Mouse (Mus musculus): ENCODE results near the gene 2310033P09Rik. TPM values are rescaled to one million over a fixed set of nuclear protein-coding genes. Genes with fewer than 3 reads are reported as not detected.
A peak's percentile ranks its signal among the peaks of the same experiment; 100 is the strongest.
"Not testable (repeated sequence)": the region's sequence is repeated elsewhere in the genome, so short reads cannot be mapped to it uniquely, and the experiment has no call there.

2310033P09Rik gene
- polyA plus RNA-seq, 1 experiment from 2014 or later, result 35.7 TPM

DNA sequence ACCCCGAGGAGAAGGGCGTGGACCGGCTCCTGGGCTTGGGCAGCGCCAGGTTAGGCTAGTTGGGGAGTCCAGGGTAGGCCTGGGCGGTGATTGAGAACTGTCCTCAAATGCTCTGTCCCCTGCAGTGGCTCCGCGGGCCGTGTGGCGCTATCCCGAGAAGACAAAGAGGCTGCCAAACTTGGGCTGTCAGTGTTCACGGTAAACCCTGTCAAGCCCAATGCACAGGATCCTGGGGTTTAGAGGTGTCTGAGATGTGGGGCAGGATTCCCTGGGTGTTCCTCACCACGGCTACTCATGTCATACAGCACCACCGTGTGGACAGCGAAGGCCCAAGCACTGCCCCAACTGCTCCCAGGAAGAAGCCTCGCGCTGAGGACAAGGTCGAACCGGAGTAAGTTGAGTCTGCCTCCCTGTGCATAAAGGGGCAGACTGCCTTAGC lies 901 bp downstream of the 2310033P09Rik start:
- Histone ChIP-seq H3K4me2 (ENCODE audit: low read depth, low read length) (peak overlapping the region; percentile 77), H3K36me3 (replicated peaks; ENCODE audit: control insufficient read depth, insufficient read depth, low read depth, low read length) (peaks cover 3% of the 10 kb centered on the region), H3K4me3 (ENCODE audit: low read depth, low read length) (peak overlapping the region; percentile 90), H3K27ac (replicated peaks; ENCODE audit: low read depth, low read length) (no peak overlapping the region), H3K9ac (replicated peaks; ENCODE audit: low read length) (peak overlapping the region; percentile 86), H3K4me1 (ENCODE audit: control insufficient read depth, insufficient read depth, low read length) (peaks cover 3% of the 10 kb centered on the region; the same call in 1 of the 2 replicates), H3K27me3 (ENCODE audit: control insufficient read depth, insufficient read depth, low read length) (no peaks in the 10 kb centered on the region), H3K9me3 (replicated peaks; ENCODE audit: control insufficient read depth, low read length) (no peaks in the 10 kb centered on the region)
- DNase-seq (ENCODE audit: low spot score), result peak; percentile 75
- 14% methylated on average over 18 of the region's 18 CpGs for WGBS
- ATAC-seq (replicated peaks; ENCODE audit: insufficient number of reproducible peaks, low FRiP score, low TSS enrichment, low read depth), result peak; percentile 44; the same call in 1 of the 2 replicates

DNA sequence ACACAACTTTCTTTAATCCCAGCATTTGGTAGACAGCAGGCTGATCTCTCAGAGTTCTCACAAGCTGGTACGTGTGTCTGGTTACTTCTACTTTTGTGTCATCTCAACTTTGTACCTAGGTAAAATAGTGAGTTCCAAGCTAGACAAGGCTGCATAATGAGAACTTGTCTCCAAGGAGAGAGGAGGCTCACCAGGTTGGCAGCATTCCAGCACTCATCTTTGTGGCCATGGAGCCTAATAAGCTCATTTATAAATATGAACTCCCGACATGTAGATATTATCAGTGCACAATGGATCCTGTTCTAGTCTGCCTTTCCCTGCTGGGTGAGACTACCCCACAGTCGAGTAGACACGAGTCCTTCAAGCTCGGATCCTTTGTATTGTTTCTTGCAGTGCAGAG lies 1.5 kb downstream of the 2310033P09Rik start:
- Histone ChIP-seq H3K4me3 (ENCODE audit: low read depth, low read length) (peak overlapping the region; percentile 90), H3K27ac (replicated peaks; ENCODE audit: low read depth, low read length) (no peak overlapping the region), H3K27me3 (ENCODE audit: control insufficient read depth, insufficient read depth, low read length) (no peaks in the 10 kb centered on the region), H3K9ac (replicated peaks; ENCODE audit: low read length) (no peak overlapping the region), H3K9me3 (replicated peaks; ENCODE audit: control insufficient read depth, low read length) (no peaks in the 10 kb centered on the region), H3K4me2 (ENCODE audit: low read depth, low read length) (peak overlapping the region; percentile 77), H3K4me1 (ENCODE audit: control insufficient read depth, insufficient read depth, low read length) (peaks cover 3% of the 10 kb centered on the region; the same call in 1 of the 2 replicates), H3K36me3 (replicated peaks; ENCODE audit: control insufficient read depth, insufficient read depth, low read depth, low read length) (peaks cover 3% of the 10 kb centered on the region)
- ATAC-seq (replicated peaks; ENCODE audit: insufficient number of reproducible peaks, low FRiP score, low TSS enrichment, low read depth) (no peak), DNase-seq (ENCODE audit: low spot score) (no peak)
- 83% methylated on average over 5 of the region's 5 CpGs for whole genome bisulfite sequencing

DNA sequence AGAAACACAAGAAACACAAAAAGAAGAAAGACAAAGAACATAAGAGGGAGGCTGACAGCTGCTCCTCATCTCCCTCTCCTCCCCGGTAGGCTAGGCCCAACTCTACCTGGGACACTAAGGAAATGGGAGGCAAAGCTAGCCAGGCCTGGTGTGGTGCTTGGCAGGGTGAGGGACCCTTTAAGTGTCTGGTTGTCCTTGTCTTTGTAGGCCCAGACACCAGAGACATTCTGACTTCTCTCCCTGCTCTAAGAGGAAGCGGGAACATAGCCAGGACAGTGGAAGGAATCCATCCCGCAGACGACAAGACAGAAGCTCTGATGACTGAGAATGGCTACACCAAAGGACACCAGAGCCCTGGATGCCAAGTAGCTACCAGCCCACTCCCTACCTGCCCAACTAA lies 1.9 kb downstream of the 2310033P09Rik start:
- ATAC-seq (replicated peaks; ENCODE audit: insufficient number of reproducible peaks, low FRiP score, low TSS enrichment, low read depth), result no peak
- Histone ChIP-seq H3K4me1 (ENCODE audit: control insufficient read depth, insufficient read depth, low read length) (peaks cover 3% of the 10 kb centered on the region; the same call in 1 of the 2 replicates), H3K9me3 (replicated peaks; ENCODE audit: control insufficient read depth, low read length) (no peaks in the 10 kb centered on the region), H3K9ac (replicated peaks; ENCODE audit: low read length) (no peak overlapping the region), H3K36me3 (replicated peaks; ENCODE audit: control insufficient read depth, insufficient read depth, low read depth, low read length) (peaks cover 3% of the 10 kb centered on the region), H3K4me3 (ENCODE audit: low read depth, low read length) (no peak overlapping the region), H3K27me3 (ENCODE audit: control insufficient read depth, insufficient read depth, low read length) (no peaks in the 10 kb centered on the region), H3K27ac (replicated peaks; ENCODE audit: low read depth, low read length) (no peak overlapping the region), H3K4me2 (ENCODE audit: low read depth, low read length) (no peak overlapping the region)
- WGBS, result 92% methylated on average over 4 of the region's 4 CpGs
- no peak for DNase-seq (ENCODE audit: low spot score)

- not testable (repeated sequence) for ATAC-seq (replicated peaks; ENCODE audit: insufficient number of reproducible peaks, low FRiP score, low TSS enrichment, low read depth); H3K27me3 ChIP-seq (ENCODE audit: control insufficient read depth, insufficient read depth, low read length); H3K9me3 ChIP-seq (replicated peaks; ENCODE audit: control insufficient read depth, low read length); DNase-seq (ENCODE audit: low spot score); H3K27ac ChIP-seq (replicated peaks; ENCODE audit: low read depth, low read length); H3K4me1 ChIP-seq (ENCODE audit: control insufficient read depth, insufficient read depth, low read length); H3K4me2 ChIP-seq (ENCODE audit: low read depth, low read length); H3K4me3 ChIP-seq (ENCODE audit: low read depth, low read length); H3K9ac ChIP-seq (replicated peaks; ENCODE audit: low read length); H3K36me3 ChIP-seq (replicated peaks; ENCODE audit: control insufficient read depth, insufficient read depth, low read depth, low read length)
- WGBS, result 88% methylated on average over 7 of the region's 9 CpGs
Measured at GRCm38 (mm10) chr11:59211561-59211960, 3.4 kb downstream of the 2310033P09Rik start.

DNA sequence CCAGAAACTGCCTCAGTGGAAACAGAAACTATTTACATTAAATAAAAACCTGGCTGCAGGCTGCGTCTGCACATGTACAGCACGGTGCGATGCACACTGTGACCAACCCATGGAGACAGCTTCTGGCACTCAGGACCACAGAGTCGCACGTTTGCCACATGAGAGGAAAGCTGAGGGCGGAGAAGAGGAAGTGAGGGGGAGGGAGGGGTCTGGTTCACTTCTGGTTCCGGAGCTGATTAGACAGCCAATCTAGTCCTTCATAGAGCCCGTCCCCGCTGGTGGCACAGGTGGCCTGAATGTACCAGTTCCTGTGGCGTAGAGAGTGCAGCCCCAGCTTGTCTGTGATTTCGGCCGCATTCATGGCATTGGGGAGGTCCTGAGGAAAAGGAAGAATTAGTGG lies 4.2 kb downstream of the 2310033P09Rik start:
- not testable (repeated sequence) for H3K4me1 ChIP-seq (ENCODE audit: control insufficient read depth, insufficient read depth, low read length); H3K9ac ChIP-seq (replicated peaks; ENCODE audit: low read length); ATAC-seq (replicated peaks; ENCODE audit: insufficient number of reproducible peaks, low FRiP score, low TSS enrichment, low read depth); H3K9me3 ChIP-seq (replicated peaks; ENCODE audit: control insufficient read depth, low read length); H3K4me2 ChIP-seq (ENCODE audit: low read depth, low read length); H3K4me3 ChIP-seq (ENCODE audit: low read depth, low read length); H3K36me3 ChIP-seq (replicated peaks; ENCODE audit: control insufficient read depth, insufficient read depth, low read depth, low read length); DNase-seq (ENCODE audit: low spot score); H3K27me3 ChIP-seq (ENCODE audit: control insufficient read depth, insufficient read depth, low read length); H3K27ac ChIP-seq (replicated peaks; ENCODE audit: low read depth, low read length)
- WGBS, result 84% methylated on average over 12 of the region's 12 CpGs

DNA sequence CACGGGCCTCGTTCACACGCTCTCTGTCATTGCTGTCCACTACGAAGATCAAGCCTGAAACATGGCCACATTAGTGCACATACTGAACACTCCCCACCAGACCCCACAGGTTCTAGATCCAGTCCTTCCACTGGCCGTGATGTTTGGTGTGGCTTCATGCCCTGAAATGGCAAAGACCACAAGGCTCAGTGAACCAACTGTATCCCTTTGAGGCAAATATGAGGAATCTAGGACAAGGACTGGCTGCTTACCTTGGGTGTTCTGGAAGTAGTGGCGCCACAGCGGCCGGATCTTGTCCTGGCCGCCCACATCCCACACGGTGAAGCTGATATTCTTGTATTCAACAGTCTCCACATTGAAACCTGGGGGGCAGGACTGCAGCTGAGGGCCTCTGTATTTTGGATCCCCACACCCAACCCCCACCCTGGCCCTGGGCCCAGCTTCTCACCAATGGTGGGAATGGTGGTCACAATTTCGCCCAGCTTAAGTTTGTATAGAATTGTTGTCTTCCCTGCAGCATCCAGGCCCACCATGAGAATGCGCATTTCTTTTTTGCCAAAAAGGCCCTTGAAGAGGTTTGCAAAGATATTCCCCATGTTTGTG lies 4.9 kb downstream of the 2310033P09Rik start:
- WGBS, result 91% methylated on average over 12 of the region's 12 CpGs
- Histone ChIP-seq H3K9me3 (replicated peaks; ENCODE audit: control insufficient read depth, low read length) (no peaks in the 10 kb centered on the region), H3K4me3 (ENCODE audit: low read depth, low read length) (no peak overlapping the region), H3K27me3 (ENCODE audit: control insufficient read depth, insufficient read depth, low read length) (no peaks in the 10 kb centered on the region), H3K27ac (replicated peaks; ENCODE audit: low read depth, low read length) (no peak overlapping the region), H3K9ac (replicated peaks; ENCODE audit: low read length) (no peak overlapping the region), H3K4me2 (ENCODE audit: low read depth, low read length) (no peak overlapping the region), H3K4me1 (ENCODE audit: control insufficient read depth, insufficient read depth, low read length) (peaks cover 3% of the 10 kb centered on the region; the same call in 1 of the 2 replicates), H3K36me3 (replicated peaks; ENCODE audit: control insufficient read depth, insufficient read depth, low read depth, low read length) (peaks cover 3% of the 10 kb centered on the region)
- DNase-seq (ENCODE audit: low spot score), result no peak
- ATAC-seq (replicated peaks; ENCODE audit: insufficient number of reproducible peaks, low FRiP score, low TSS enrichment, low read depth), result no peak

DNA sequence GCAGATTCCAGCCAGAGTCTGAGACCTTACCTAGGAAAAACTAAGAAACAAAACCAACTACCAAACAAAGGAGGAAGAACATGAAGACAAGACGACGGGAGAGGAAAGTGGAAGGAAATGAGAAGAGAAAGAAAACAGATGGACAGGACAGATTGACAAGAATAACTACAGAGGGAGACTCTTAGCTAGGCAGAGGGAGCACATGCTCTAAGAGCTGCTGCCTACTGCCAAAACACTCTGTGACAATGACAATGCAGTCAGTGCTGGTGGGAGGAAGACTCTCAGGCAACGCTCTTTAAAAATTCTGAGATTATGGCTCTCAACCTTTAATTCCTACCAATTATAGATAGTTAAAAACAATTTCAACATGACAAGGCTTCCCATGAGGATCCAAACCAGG lies 8.8 kb downstream of the 2310033P09Rik start:
- no peak overlapping the region for H3K27ac ChIP-seq (replicated peaks; ENCODE audit: low read depth, low read length)
- DNase-seq (ENCODE audit: low spot score) (no peak), ATAC-seq (replicated peaks; ENCODE audit: insufficient number of reproducible peaks, low FRiP score, low TSS enrichment, low read depth) (no peak)
- H3K4me2 ChIP-seq (ENCODE audit: low read depth, low read length), result no peak overlapping the region
- no peak overlapping the region for H3K9ac ChIP-seq (replicated peaks; ENCODE audit: low read length)
- H3K4me3 ChIP-seq (ENCODE audit: low read depth, low read length), result no peak overlapping the region
- no peaks in the 10 kb centered on the region for H3K4me1 ChIP-seq (ENCODE audit: control insufficient read depth, insufficient read depth, low read length)
- no peaks in the 10 kb centered on the region for H3K9me3 ChIP-seq (replicated peaks; ENCODE audit: control insufficient read depth, low read length)
- peaks cover 3% of the 10 kb centered on the region for H3K36me3 ChIP-seq (replicated peaks; ENCODE audit: control insufficient read depth, insufficient read depth, low read depth, low read length)
- no peaks in the 10 kb centered on the region for H3K27me3 ChIP-seq (ENCODE audit: control insufficient read depth, insufficient read depth, low read length)
- WGBS, result 84% methylated on average over 3 of the region's 3 CpGs

- H3K9me3 ChIP-seq (replicated peaks; ENCODE audit: control insufficient read depth, low read length), result no peaks in the 10 kb centered on the region
- ATAC-seq (replicated peaks; ENCODE audit: insufficient number of reproducible peaks, low FRiP score, low TSS enrichment, low read depth), result no peak
- H3K4me1 ChIP-seq (ENCODE audit: control insufficient read depth, insufficient read depth, low read length), result no peaks in the 10 kb centered on the region
- H3K27me3 ChIP-seq (ENCODE audit: control insufficient read depth, insufficient read depth, low read length), result no peaks in the 10 kb centered on the region
- no peak overlapping the region for H3K4me2 ChIP-seq (ENCODE audit: low read depth, low read length)
- no peak overlapping the region for H3K9ac ChIP-seq (replicated peaks; ENCODE audit: low read length)
- H3K4me3 ChIP-seq (ENCODE audit: low read depth, low read length), result no peak overlapping the region
- 84% methylated on average over 4 of the region's 4 CpGs for WGBS
- no peaks in the 10 kb centered on the region for H3K36me3 ChIP-seq (replicated peaks; ENCODE audit: control insufficient read depth, insufficient read depth, low read depth, low read length)
- peak; percentile 72 for DNase-seq (ENCODE audit: low spot score)
- no peak overlapping the region for H3K27ac ChIP-seq (replicated peaks; ENCODE audit: low read depth, low read length)
Measured at GRCm38 (mm10) chr11:59218389-59218998, 10.4 kb downstream of the 2310033P09Rik start.
